Mouse (Mus musculus) megakaryocyte-erythroid progenitor cell, adult 5-6 weeks (primary cell): Measurements from ENCODE around the gene Abcc1. TPM values are rescaled to one million over a fixed set of nuclear protein-coding genes. Genes with fewer than 3 reads are reported as not detected.

Source experiments
- ATAC-seq: replicated peaks from 2 replicates; pipeline ENCODE4 v1.8.0; 2016; ENCODE audit warnings: mild to moderate bottlenecking, inconsistent platforms; ENCODE audit not compliant: severe bottlenecking, poor library complexity, low FRiP score, low TSS enrichment
- total RNA-seq, 2 experiments: library from RNA; stranded (forward) in 1 of 2; stranded (reverse) in 1 of 2; fragments of 200-1000, 215-1000 nt in 1 of 2; fragments of >200 nt in 1 of 2; fragmentation: Nextera tagmentation in 1 of 2; gene quantifications; 2 replicates each; pipeline ENCODE4 v1.2.3; 2014 to 2017

The Abcc1 gene
- total RNA-seq, 2 experiments from 2014 or later, result 19.1 to 32.6 TPM

- no peak for ATAC-seq
These were observed 11.0 kb downstream of the Abcc1 start for GRCm38 (mm10) chr16:14372382-14372781.

- no peak for ATAC-seq
These were observed 11.5 kb downstream of the Abcc1 start for GRCm38 (mm10) chr16:14372817-14373301.

- ATAC-seq, result no peak
These were observed 14.6 kb downstream of the Abcc1 start for GRCm38 (mm10) chr16:14375942-14376341.

GRCm38 (mm10) chr16:14376352-14376751, 15.0 kb downstream of the Abcc1 start:
- no peak for ATAC-seq

- peak; percentile 95 for ATAC-seq
These were observed 16.0 kb downstream of the Abcc1 start for GRCm38 (mm10) chr16:14377321-14377720.

GRCm38 (mm10) chr16:14378654-14379053, 17.3 kb downstream of the Abcc1 start:
- ATAC-seq, result 0 out of 2 replicates have a peak, but pooled peaks have one; percentile 27

- ATAC-seq, result no peak
These were observed 18.5 kb downstream of the Abcc1 start for GRCm38 (mm10) chr16:14379888-14380287.

DNA sequence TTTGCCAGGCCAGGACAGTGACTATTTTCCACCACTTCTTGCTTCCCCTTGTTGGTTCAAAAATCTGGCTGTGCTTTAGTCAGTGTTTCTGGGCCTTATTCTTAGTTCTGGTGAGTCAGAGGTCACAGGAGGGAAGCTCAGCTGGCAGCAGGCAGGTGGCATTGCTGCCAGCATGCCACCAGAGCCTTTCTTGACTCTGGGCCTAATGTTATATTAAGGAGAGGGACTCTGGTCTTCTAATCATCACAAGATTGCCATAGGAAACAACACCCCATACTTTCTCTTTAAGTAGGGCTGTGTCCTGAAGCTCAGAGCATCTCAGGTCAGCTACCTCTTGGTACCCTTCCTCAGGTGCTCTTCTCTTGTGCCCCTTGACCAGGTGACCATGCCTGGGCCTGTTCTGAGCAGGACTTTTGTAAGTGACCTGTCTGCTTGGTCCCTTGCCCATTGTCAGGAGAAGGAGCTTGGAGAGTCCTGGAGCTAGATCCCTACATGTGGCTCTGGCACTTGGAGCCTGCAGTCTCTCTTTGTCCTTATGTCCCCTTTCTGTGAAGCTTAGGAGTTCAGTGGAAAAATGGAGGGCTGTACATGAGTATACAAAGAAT, 19.8 kb downstream of the Abcc1 start:
- no peak for ATAC-seq

GRCm38 (mm10) chr16:14399303-14399702, 37.9 kb downstream of the Abcc1 start:
- ATAC-seq, result no peak

DNA sequence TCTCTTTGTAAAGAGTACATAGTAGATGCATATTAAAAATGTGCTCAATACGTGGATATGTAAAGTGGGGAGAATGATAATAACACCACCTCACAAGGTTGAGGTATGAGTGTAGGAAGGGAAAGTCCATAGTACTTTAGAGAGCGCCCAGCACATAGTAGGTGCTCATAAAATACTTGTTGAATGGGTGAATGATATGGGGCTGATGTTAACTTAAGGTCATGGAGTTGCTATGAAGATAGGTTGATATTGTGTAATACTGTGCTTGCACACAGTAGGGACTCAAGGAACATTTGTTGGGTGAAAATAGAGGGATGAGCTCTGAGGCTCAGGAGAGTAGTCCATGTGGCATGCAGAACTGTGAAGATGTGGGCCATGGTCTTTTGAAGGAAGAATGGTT, 42.1 kb downstream of the Abcc1 start:
- ATAC-seq, result no peak

GRCm38 (mm10) chr16:14405636-14406035, 44.3 kb downstream of the Abcc1 start:
- ATAC-seq, result no peak

DNA sequence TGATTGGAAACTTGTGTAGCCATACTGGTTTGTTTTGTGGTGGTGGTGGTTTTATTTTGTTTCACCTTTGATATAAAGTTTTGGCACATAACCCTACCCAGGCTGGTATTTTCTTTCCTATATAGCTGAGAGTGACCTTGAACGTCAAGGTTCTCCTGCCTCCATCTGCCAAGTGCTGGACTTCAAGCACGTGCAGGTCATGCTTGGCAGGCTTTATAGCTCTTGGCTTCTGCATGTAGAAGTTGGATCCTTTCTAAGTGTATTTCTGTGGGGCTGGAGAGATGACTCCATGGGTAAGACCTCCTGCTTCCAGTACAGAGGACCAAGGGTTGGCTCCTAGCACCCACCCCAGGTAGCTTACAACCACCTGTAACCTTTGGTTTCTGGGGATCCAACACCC, 47.8 kb downstream of the Abcc1 start:
- ATAC-seq, result no peak

DNA sequence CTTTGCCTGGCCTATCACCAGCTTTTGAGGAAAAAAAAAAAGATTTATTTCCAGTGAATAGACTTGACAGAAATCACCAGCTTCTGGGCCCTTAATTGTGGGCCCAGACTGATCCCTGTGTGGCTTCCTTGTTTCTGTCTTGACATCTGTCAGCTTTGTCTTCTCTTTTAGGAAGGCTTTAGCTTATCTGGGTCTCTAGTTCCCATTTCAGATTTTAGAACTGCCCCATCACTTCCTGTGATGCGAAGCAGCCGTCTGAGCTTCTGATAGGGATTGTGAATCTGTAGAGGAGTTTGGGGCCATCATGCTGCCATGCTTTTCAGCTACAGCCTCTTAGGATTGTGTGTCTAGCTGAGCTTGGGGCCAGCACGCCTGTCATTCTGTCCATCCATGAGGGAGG, 48.4 kb downstream of the Abcc1 start:
- ATAC-seq, result no peak

DNA sequence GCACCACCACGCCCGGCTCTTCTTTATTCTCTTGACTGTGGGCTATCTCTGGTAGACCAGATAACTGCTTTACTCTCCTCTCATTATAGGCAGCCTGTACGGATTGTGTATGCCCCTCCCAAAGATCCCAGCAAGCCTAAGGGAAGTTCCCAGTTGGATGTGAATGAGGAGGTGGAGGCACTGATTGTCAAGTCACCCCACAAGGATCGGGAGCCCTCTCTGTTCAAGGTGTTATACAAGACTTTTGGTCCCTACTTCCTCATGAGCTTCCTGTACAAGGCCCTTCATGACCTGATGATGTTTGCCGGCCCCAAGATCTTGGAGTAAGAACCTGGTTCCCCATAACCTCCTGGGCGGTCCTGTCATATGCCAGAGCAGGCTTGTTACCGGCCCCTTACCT, 49.3 kb downstream of the Abcc1 start:
- ATAC-seq, result no peak

- no peak for ATAC-seq
These were observed 49.8 kb downstream of the Abcc1 start for GRCm38 (mm10) chr16:14411156-14411555.

- ATAC-seq, result no peak
These were observed 51.2 kb downstream of the Abcc1 start for GRCm38 (mm10) chr16:14412551-14412950.

DNA sequence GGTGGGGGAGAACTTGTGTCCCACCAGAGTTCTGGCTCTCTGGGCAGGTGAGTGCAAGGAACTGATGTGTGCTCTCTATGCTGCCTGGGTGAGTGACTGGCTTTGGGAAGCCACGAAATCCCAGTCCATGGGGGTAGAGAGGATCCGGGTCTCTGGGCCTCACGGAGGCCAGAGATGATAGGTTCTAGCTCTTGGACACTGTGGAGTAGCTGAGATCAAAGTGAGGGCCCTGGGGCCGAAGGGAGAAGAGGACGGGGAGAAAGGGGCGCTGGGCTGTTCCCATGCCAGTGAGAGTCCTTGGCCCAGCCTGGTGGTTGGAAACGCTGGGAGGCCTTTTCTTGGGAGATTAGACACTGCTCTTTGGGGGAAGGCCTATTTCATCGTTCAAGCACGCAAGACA, 53.8 kb downstream of the Abcc1 start:
- ATAC-seq, result no peak

- ATAC-seq, result no peak
These were observed 55.7 kb downstream of the Abcc1 start for GRCm38 (mm10) chr16:14416957-14417618.

DNA sequence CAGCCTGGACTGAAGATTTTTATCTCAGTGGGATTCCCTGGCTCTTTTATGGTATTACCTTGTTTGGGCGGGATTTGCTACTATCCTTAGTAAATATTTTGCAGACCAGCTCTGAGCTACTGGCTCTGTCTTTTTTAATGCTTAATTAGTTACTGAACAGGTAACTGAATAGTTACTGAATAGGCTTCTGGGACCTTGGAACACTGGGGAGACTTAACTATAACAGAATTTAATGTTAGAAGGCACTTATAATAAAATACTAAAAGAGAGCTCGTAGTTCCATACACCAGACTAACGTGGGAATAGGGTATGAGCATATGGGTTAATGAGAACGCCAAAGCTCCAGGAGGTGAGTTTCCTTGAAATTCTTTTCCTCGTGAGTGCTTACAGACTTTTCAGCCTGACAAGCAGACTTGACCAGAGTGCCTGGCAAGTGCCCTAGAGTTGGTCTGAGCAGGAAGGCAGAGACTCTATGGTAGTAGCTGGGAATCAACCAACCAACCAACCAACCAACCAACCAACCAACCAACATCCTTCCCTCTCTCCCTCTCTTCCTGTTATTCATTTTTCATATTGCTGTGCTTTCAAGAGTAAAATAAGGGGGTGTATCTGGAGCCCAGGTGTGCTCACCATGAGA, 59.3 kb downstream of the Abcc1 start:
- ATAC-seq, result no peak

DNA sequence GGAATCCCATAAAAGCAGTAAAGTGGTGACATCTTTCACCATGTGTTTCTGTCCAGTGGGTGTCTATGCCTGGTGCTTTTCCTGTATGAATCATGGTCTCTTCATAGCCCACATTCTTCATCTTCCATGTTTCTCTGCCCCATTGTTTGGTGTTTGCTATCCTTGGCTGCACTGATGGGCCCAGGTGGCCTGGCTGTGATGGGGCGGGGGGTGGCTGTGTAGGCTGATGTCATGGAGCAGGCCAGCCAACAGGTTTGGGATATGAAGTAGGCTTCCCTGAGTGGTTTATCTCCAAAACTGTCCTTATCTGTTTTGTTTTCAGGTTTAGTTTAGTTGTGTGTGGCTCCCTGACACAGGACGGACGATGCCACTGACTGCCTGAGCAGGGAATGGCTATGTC, 60.7 kb downstream of the Abcc1 start:
- ATAC-seq, result no peak

- no peak for ATAC-seq
These were observed 68.0 kb downstream of the Abcc1 start for GRCm38 (mm10) chr16:14429371-14429770.
